Mouse (Mus musculus) adrenal gland, postnatal 14 days (tissue): ENCODE results near the gene Afg3l1. TPM values are rescaled to one million over a fixed set of nuclear protein-coding genes. Genes with fewer than 3 reads are reported as not detected.
"Not testable (repeated sequence)": the region's sequence is repeated elsewhere in the genome, so short reads cannot be mapped to it uniquely, and the experiment has no call there.

Source experiments
- DNase-seq: peaks from one replicate; pipeline ENCODE4 v3.0.0; 2021; ENCODE audit warnings: mixed read lengths
- long read RNA-seq, 2 experiments: library from polyadenylated mRNA; stranded (forward); transcript quantifications; one replicate each; pipeline ENCODE4 v2.0.0; 2021
- total RNA-seq: library from RNA; stranded (reverse); gene quantifications from 2 replicates; pipeline ENCODE4 v1.2.3, GENCODE M21; 2021

The Afg3l1 gene
- 63.9 and 69.6 TPM in 2 replicates for total RNA-seq
- long read RNA-seq, experiment 1, full-length matches to known transcripts: 177 of 206 reads
- long read RNA-seq, experiment 1, partial matches to known transcripts: 12 of 206 reads
- long read RNA-seq, experiment 1, other reads (novel, unspliced or antisense): 17 of 206 reads
- long read RNA-seq, experiment 2, full-length matches to known transcripts: 124 of 151 reads
- long read RNA-seq, experiment 2, partial matches to known transcripts: 13 of 151 reads
- long read RNA-seq, experiment 2, other reads (novel, unspliced or antisense): 14 of 151 reads

GRCm38 (mm10) chr8:123477737-123478258 lies at the start of gene Afg3l1:
Gene Afg3l1 (plus strand): TSS chr8:123477903.
- peak; percentile 96 for DNase-seq

GRCm38 (mm10) chr8:123428343-123428893 lies 49.3 kb upstream of the Afg3l1 start:
- no peak for DNase-seq

- DNase-seq: no peak
Measured at GRCm38 (mm10) chr8:123428939-123429721, 48.6 kb upstream of the Afg3l1 start.

GRCm38 (mm10) chr8:123429722-123430013 lies 48.0 kb upstream of the Afg3l1 start:
- DNase-seq: not testable (repeated sequence)

- DNase-seq: not testable (repeated sequence)
Measured at GRCm38 (mm10) chr8:123430936-123431335, 46.8 kb upstream of the Afg3l1 start.

GRCm38 (mm10) chr8:123431616-123432365 lies 45.9 kb upstream of the Afg3l1 start:
- DNase-seq: no peak

GRCm38 (mm10) chr8:123432381-123432780 lies 45.3 kb upstream of the Afg3l1 start:
- DNase-seq: no peak

GRCm38 (mm10) chr8:123433241-123433974 lies 44.3 kb upstream of the Afg3l1 start:
- DNase-seq: not testable (repeated sequence)

GRCm38 (mm10) chr8:123441788-123442187 lies 35.9 kb upstream of the Afg3l1 start:
- DNase-seq: no peak

GRCm38 (mm10) chr8:123442351-123442750 lies 35.4 kb upstream of the Afg3l1 start:
- DNase-seq: no peak

- peak; percentile 97 for DNase-seq
Measured at GRCm38 (mm10) chr8:123442871-123443575, 34.7 kb upstream of the Afg3l1 start.

GRCm38 (mm10) chr8:123443576-123443921 lies 34.2 kb upstream of the Afg3l1 start:
- no peak for DNase-seq

GRCm38 (mm10) chr8:123444131-123444530 lies 33.6 kb upstream of the Afg3l1 start:
- no peak for DNase-seq

GRCm38 (mm10) chr8:123445981-123446380 lies 31.7 kb upstream of the Afg3l1 start:
- DNase-seq: no peak

- no peak for DNase-seq
Measured at GRCm38 (mm10) chr8:123446799-123447198, 30.9 kb upstream of the Afg3l1 start.

GRCm38 (mm10) chr8:123450783-123451182 lies 26.9 kb upstream of the Afg3l1 start:
- DNase-seq: no peak

- not testable (repeated sequence) for DNase-seq
Measured at GRCm38 (mm10) chr8:123451747-123452146, 26.0 kb upstream of the Afg3l1 start.

- DNase-seq: no peak
Measured at GRCm38 (mm10) chr8:123452149-123452548, 25.6 kb upstream of the Afg3l1 start.

GRCm38 (mm10) chr8:123453291-123453690 lies 24.4 kb upstream of the Afg3l1 start:
- DNase-seq: no peak

- DNase-seq: no peak
Measured at GRCm38 (mm10) chr8:123453951-123454350, 23.8 kb upstream of the Afg3l1 start.

GRCm38 (mm10) chr8:123454559-123454958 lies 23.1 kb upstream of the Afg3l1 start:
- DNase-seq: no peak
